Mouse (Mus musculus): ENCODE data around the gene Ube4b. TPM values are rescaled to one million over a fixed set of nuclear protein-coding genes. Genes with fewer than 3 reads are reported as not detected.
"Not testable (repeated sequence)": the region's sequence is repeated elsewhere in the genome, so short reads cannot be mapped to it uniquely, and the experiment has no call there.

Ube4b gene
- polyA plus RNA-seq, 1 experiment from 2014 or later = 10.3 TPM

- Histone ChIP-seq H3K4me1 (ENCODE audit: control insufficient read depth, low read depth, low read length) (peaks cover 19% of the 10 kb centered on the region), H3K27me3 (ENCODE audit: control insufficient read depth, insufficient read depth, low read depth, low read length) (no peaks in the 10 kb centered on the region), H3K27ac (ENCODE audit: low read length) (peak overlapping the region; percentile 60), H3K4me3 (ENCODE audit: low read depth, low read length) (peak overlapping the region; percentile 47), H3K4me2 (ENCODE audit: low read depth, low read length) (peak overlapping the region; percentile 70), H3K36me3 (ENCODE audit: control insufficient read depth, insufficient read depth) (no peaks in the 10 kb centered on the region), H3K9ac (ENCODE audit: low read depth, low read length) (peak overlapping the region; percentile 64), H3K9me3 (replicated peaks; ENCODE audit: control insufficient read depth, low read length) (no peaks in the 10 kb centered on the region)
- under 1% methylated on average over 36 of the region's 36 CpGs for WGBS (ENCODE audit: insufficient replicate concordance)
- peak; percentile 96 for ATAC-seq (ENCODE audit: low read depth)
Observed at GRCm38 (mm10) chr4:149444964-149445701, 18.6 kb upstream of the Ube4b start.

DNA sequence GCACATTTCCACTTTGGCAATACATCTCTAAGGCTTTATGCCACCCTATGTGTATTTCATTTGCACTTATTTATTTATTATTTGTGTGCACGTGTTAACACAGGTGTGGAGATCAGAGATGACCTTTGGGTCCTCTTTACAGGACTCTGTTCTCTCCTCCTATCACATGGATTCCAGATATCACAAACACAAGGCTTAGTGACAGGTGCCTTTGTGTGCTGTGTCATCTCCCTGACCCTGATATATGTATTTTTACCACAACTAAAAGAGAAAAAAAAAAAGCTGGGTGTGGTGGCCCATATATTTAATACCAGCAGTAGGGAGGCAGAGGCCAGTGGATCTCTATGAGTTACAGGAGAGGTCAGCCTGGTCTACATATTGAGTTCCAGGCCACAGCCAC, 17.9 kb upstream of the Ube4b start:
- Histone ChIP-seq H3K9me3 (replicated peaks; ENCODE audit: control insufficient read depth, low read length) (no peaks in the 10 kb centered on the region), H3K9ac (ENCODE audit: low read depth, low read length) (no peak overlapping the region)
- ATAC-seq (ENCODE audit: low read depth) = no peak

DNA sequence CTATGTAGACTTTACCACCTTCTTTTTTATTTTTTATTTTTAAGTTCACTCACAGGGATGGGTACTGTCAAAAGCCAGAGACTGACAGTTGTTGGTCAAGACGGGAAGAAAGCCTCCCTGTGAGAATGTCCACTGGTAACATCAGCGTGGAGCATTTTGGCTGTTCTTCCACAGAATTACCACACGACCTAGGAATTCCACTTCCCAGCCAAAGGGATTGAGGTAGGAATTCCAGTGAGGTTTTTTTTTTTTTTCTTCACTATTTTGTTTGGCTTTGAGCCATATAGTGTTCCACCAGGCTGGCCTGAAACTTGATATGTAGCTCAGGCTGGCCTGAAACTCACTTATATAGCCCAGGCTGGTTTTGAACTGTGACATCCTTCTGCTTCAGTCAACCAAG, 15.9 kb upstream of the Ube4b start:
- 42% methylated on average over 3 of the region's 3 CpGs for WGBS (ENCODE audit: insufficient replicate concordance)
- H3K9me3 ChIP-seq (replicated peaks; ENCODE audit: control insufficient read depth, low read length) = no peaks in the 10 kb centered on the region
- no peak overlapping the region for H3K4me2 ChIP-seq (ENCODE audit: low read depth, low read length)
- ATAC-seq (ENCODE audit: low read depth) = no peak
- no peak overlapping the region for H3K4me3 ChIP-seq (ENCODE audit: low read depth, low read length)
- H3K27ac ChIP-seq (ENCODE audit: low read length) = no peak overlapping the region
- no peaks in the 10 kb centered on the region for H3K36me3 ChIP-seq (ENCODE audit: control insufficient read depth, insufficient read depth)
- peaks cover 19% of the 10 kb centered on the region for H3K4me1 ChIP-seq (ENCODE audit: control insufficient read depth, low read depth, low read length)
- H3K27me3 ChIP-seq (ENCODE audit: control insufficient read depth, insufficient read depth, low read depth, low read length) = no peaks in the 10 kb centered on the region
- no peak overlapping the region for H3K9ac ChIP-seq (ENCODE audit: low read depth, low read length)

More for the DNA sequence above, 17.9 kb upstream of the Ube4b start:
- Histone ChIP-seq H3K4me1 (ENCODE audit: control insufficient read depth, low read depth, low read length) (peaks cover 19% of the 10 kb centered on the region), H3K4me3 (ENCODE audit: low read depth, low read length) (no peak overlapping the region), H3K36me3 (ENCODE audit: control insufficient read depth, insufficient read depth) (no peaks in the 10 kb centered on the region), H3K27me3 (ENCODE audit: control insufficient read depth, insufficient read depth, low read depth, low read length) (no peaks in the 10 kb centered on the region), H3K27ac (ENCODE audit: low read length) (no peak overlapping the region), H3K4me2 (ENCODE audit: low read depth, low read length) (peak overlapping the region; percentile 70; the same call in 1 of the 2 replicates)
- WGBS (ENCODE audit: insufficient replicate concordance) = 37% methylated on average over 1 of the region's 1 CpGs

DNA sequence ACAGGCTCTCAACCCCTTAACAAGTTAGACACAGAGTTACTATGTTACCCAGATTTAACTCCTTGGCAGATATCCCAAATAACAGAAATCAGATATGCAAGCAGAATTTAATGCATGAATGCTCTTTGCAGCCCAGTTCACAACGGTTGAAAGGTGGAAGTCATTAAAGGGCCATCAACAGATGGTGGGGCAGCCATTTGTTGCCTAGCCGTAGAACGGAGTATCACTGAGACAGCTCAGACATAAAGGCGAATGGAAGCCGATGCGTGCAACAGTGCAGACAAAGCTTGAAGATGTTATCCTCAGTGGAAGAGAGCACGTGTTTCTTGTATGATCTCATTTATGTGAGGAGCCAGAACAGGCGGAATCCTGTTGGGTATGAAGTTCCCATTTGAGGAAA, 14.0 kb upstream of the Ube4b start:
- Histone ChIP-seq H3K9me3 (replicated peaks; ENCODE audit: control insufficient read depth, low read length) (no peaks in the 10 kb centered on the region), H3K4me3 (ENCODE audit: low read depth, low read length) (no peak overlapping the region), H3K27ac (ENCODE audit: low read length) (no peak overlapping the region), H3K4me2 (ENCODE audit: low read depth, low read length) (no peak overlapping the region), H3K36me3 (ENCODE audit: control insufficient read depth, insufficient read depth) (no peaks in the 10 kb centered on the region), H3K4me1 (ENCODE audit: control insufficient read depth, low read depth, low read length) (peaks cover 11% of the 10 kb centered on the region), H3K27me3 (ENCODE audit: control insufficient read depth, insufficient read depth, low read depth, low read length) (no peaks in the 10 kb centered on the region), H3K9ac (ENCODE audit: low read depth, low read length) (no peak overlapping the region)
- 61% methylated on average over 8 of the region's 8 CpGs for WGBS (ENCODE audit: insufficient replicate concordance)
- no peak for ATAC-seq (ENCODE audit: low read depth)

GRCm38 (mm10) chr4:149431887-149432286, 5.3 kb upstream of the Ube4b start:
- not testable (repeated sequence) for H3K4me3 ChIP-seq (ENCODE audit: low read depth, low read length); H3K4me2 ChIP-seq (ENCODE audit: low read depth, low read length); H3K27ac ChIP-seq (ENCODE audit: low read length); H3K9me3 ChIP-seq (replicated peaks; ENCODE audit: control insufficient read depth, low read length); H3K9ac ChIP-seq (ENCODE audit: low read depth, low read length); ATAC-seq (ENCODE audit: low read depth); H3K36me3 ChIP-seq (ENCODE audit: control insufficient read depth, insufficient read depth); H3K27me3 ChIP-seq (ENCODE audit: control insufficient read depth, insufficient read depth, low read depth, low read length); H3K4me1 ChIP-seq (ENCODE audit: control insufficient read depth, low read depth, low read length)
- 58% methylated on average over 1 of the region's 1 CpGs for WGBS (ENCODE audit: insufficient replicate concordance)

GRCm38 (mm10) chr4:149429592-149429991, 3.0 kb upstream of the Ube4b start:
- no peak for ATAC-seq (ENCODE audit: low read depth)
- no peaks in the 10 kb centered on the region for H3K36me3 ChIP-seq (ENCODE audit: control insufficient read depth, insufficient read depth)
- no peak overlapping the region for H3K4me3 ChIP-seq (ENCODE audit: low read depth, low read length)
- H3K27me3 ChIP-seq (ENCODE audit: control insufficient read depth, insufficient read depth, low read depth, low read length) = no peaks in the 10 kb centered on the region
- peaks cover 7% of the 10 kb centered on the region for H3K4me1 ChIP-seq (ENCODE audit: control insufficient read depth, low read depth, low read length)
- no peaks in the 10 kb centered on the region for H3K9me3 ChIP-seq (replicated peaks; ENCODE audit: control insufficient read depth, low read length)
- no peak overlapping the region for H3K27ac ChIP-seq (ENCODE audit: low read length)
- H3K4me2 ChIP-seq (ENCODE audit: low read depth, low read length) = no peak overlapping the region
- WGBS (ENCODE audit: insufficient replicate concordance) = 55% methylated on average over 5 of the region's 5 CpGs
- no peak overlapping the region for H3K9ac ChIP-seq (ENCODE audit: low read depth, low read length)

- ATAC-seq (ENCODE audit: low read depth) = peak; percentile 58
- 0% methylated on average over 35 of the region's 35 CpGs for WGBS (ENCODE audit: insufficient replicate concordance)
- peak overlapping the region; percentile 95 for H3K9ac ChIP-seq (ENCODE audit: low read depth, low read length)
- H3K27ac ChIP-seq (ENCODE audit: low read length) = peak overlapping the region; percentile 90
- H3K4me2 ChIP-seq (ENCODE audit: low read depth, low read length) = peak overlapping the region; percentile 72
- peaks cover 8% of the 10 kb centered on the region for H3K4me1 ChIP-seq (ENCODE audit: control insufficient read depth, low read depth, low read length)
- H3K36me3 ChIP-seq (ENCODE audit: control insufficient read depth, insufficient read depth) = no peaks in the 10 kb centered on the region
- H3K9me3 ChIP-seq (replicated peaks; ENCODE audit: control insufficient read depth, low read length) = no peaks in the 10 kb centered on the region
- no peaks in the 10 kb centered on the region for H3K27me3 ChIP-seq (ENCODE audit: control insufficient read depth, insufficient read depth, low read depth, low read length)
- peak overlapping the region; percentile 88 for H3K4me3 ChIP-seq (ENCODE audit: low read depth, low read length)
Observed at GRCm38 (mm10) chr4:149425801-149426292, 702 bp downstream of the Ube4b start.

DNA sequence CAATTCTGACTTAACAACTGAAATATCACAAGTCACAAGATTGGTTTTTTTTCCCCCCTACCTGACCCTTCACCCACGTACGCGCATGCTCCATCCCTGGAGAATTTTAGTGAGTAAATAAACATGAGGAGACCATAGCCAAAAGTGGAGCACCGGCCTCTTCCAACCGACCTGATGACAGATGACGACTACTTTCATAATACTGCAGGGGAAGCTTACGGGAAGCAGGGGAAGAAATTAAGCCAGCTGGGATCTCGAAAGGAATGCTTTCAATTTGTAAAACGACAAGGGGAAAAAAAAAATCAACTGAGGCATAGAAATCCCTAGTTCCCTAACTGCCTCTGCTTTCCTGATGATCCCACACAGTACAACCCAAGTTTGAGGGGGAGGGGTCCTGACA, 1.8 kb downstream of the Ube4b start:
- Histone ChIP-seq H3K9me3 (replicated peaks; ENCODE audit: control insufficient read depth, low read length) (no peaks in the 10 kb centered on the region), H3K36me3 (ENCODE audit: control insufficient read depth, insufficient read depth) (no peaks in the 10 kb centered on the region), H3K4me3 (ENCODE audit: low read depth, low read length) (peak overlapping the region; percentile 45), H3K4me2 (ENCODE audit: low read depth, low read length) (peak overlapping the region; percentile 72), H3K4me1 (ENCODE audit: control insufficient read depth, low read depth, low read length) (peaks cover 8% of the 10 kb centered on the region), H3K9ac (ENCODE audit: low read depth, low read length) (peak overlapping the region; percentile 3; the same call in 1 of the 2 replicates), H3K27ac (ENCODE audit: low read length) (no peak overlapping the region), H3K27me3 (ENCODE audit: control insufficient read depth, insufficient read depth, low read depth, low read length) (no peaks in the 10 kb centered on the region)
- no peak for ATAC-seq (ENCODE audit: low read depth)
- 12% methylated on average over 9 of the region's 9 CpGs for WGBS (ENCODE audit: insufficient replicate concordance)

DNA sequence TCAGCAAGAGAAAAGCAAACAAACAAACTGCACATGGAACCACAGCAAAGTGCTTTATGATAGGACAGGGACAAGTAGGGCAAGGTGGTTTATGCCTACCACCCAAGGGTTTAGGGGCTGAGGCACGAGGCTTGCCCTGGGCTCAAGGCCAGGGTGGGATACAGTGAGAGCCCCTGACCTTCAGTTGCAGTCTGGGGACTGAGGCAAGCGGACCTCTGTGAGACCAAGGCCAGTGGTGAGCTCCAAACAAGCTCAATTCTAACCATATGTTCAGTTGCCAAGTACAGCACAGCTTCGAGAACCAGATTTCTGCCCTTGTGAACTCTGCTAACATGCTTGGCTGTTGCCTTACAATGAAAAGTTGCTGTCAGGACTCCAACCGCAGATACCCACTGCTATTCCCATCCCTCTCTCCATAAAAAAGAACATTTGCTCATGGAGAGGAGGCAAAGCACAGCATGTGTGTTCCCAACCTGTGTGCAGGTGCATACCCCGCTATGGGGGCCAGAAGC, 8.6 kb downstream of the Ube4b start:
- Histone ChIP-seq H3K36me3 (ENCODE audit: control insufficient read depth, insufficient read depth) (no peaks in the 10 kb centered on the region), H3K9me3 (replicated peaks; ENCODE audit: control insufficient read depth, low read length) (no peaks in the 10 kb centered on the region), H3K4me2 (ENCODE audit: low read depth, low read length) (no peak overlapping the region), H3K4me1 (ENCODE audit: control insufficient read depth, low read depth, low read length) (peaks cover 12% of the 10 kb centered on the region), H3K4me3 (ENCODE audit: low read depth, low read length) (no peak overlapping the region), H3K27me3 (ENCODE audit: control insufficient read depth, insufficient read depth, low read depth, low read length) (no peaks in the 10 kb centered on the region), H3K9ac (ENCODE audit: low read depth, low read length) (no peak overlapping the region), H3K27ac (ENCODE audit: low read length) (no peak overlapping the region)
- 70% methylated on average over 5 of the region's 5 CpGs for WGBS (ENCODE audit: insufficient replicate concordance)
- no peak for ATAC-seq (ENCODE audit: low read depth)

Measured in liver, embryonic 16.5 days (tissue).